Mouse (Mus musculus) CH12.LX (cell line): ENCODE data around the gene Cd163. TPM values are rescaled to one million over a fixed set of nuclear protein-coding genes. Genes with fewer than 3 reads are reported as not detected.
A peak's percentile ranks its signal among the peaks of the same experiment; 100 is the strongest.

ENCODE experiments used
- DNase-seq: peaks from one replicate; pipeline ENCODE4 v3.0.0-alpha.2; 2013; ENCODE audit errors: extremely low read depth
- H3K27ac ChIP-seq: 2 replicates; pipeline ENCODE4 v1.5.1; 2012; ENCODE audit warnings: low read depth, mild to moderate bottlenecking, control low read depth, moderate library complexity; ENCODE audit not compliant: insufficient read depth
- H3K27me3 ChIP-seq: replicated peaks from 2 replicates; pipeline ENCODE3; 2012; ENCODE audit warnings: inconsistent platforms
- H3K36me3 ChIP-seq, 2 experiments: replicated peaks in 1 of 2; 2 replicates each; pipeline versions ENCODE3 to v1.6.1; 2012; ENCODE audit warnings: inconsistent platforms in 1 of 2, low read length in 1 of 2, mild to moderate bottlenecking in 1 of 2, mixed read lengths in 1 of 2, moderate library complexity in 1 of 2; ENCODE audit not compliant: control insufficient read depth in 1 of 2, insufficient read depth in 1 of 2
- H3K4me1 ChIP-seq, 2 experiments: 2 replicates each; pipeline ENCODE4 v1.6.1; 2012; ENCODE audit warnings: inconsistent platforms in 1 of 2, moderate library complexity in 1 of 2; ENCODE audit not compliant: insufficient read depth in 2 of 2, control insufficient read depth in 1 of 2
- H3K4me2 ChIP-seq: 2 replicates; pipeline ENCODE4 v1.6.1; 2012; ENCODE audit warnings: low read depth, mild to moderate bottlenecking, control low read depth; ENCODE audit not compliant: poor library complexity, insufficient read depth, severe bottlenecking
- H3K4me3 ChIP-seq, 3 experiments: fragments of 150-350 bp in 1 of 3; sonication (generic) in 1 of 3; replicated peaks in 1 of 3; 2 replicates each; pipeline versions ENCODE3 to v1.5.1; 2011 to 2012; ENCODE audit warnings: low read depth in 2 of 3, low read length in 2 of 3, mild to moderate bottlenecking in 2 of 3, moderate library complexity in 2 of 3, control low read depth in 1 of 3, improper control_type of control experiment in 1 of 3, inconsistent platforms in 1 of 3, mixed read lengths in 1 of 3; ENCODE audit not compliant: poor library complexity in 1 of 3
- H3K79me2 ChIP-seq: replicated peaks from 2 replicates; pipeline ENCODE4 v1.6.1; 2012; ENCODE audit warnings: mild to moderate bottlenecking, moderate library complexity; ENCODE audit not compliant: control insufficient read depth, poor library complexity, insufficient read depth, severe bottlenecking; ENCODE audit errors: extremely low read depth
- H3K9ac ChIP-seq: 2 replicates; pipeline ENCODE4 v1.6.1; 2012; ENCODE audit warnings: low read depth, mild to moderate bottlenecking, control low read depth, moderate library complexity; ENCODE audit not compliant: insufficient read depth
- H3K9me3 ChIP-seq: replicated peaks from 2 replicates; pipeline ENCODE3; 2012; ENCODE audit warnings: low read length, inconsistent platforms, mixed read lengths
- CHD1 ChIP-seq: IDR thresholded peaks from 2 replicates; pipeline ENCODE4 v1.6.1; 2012; ENCODE audit warnings: low read depth, low read length, improper control_type of control experiment, inconsistent platforms
- CTCF ChIP-seq, 2 experiments: IDR thresholded peaks in 1 of 2; conservative IDR thresholded peaks in 1 of 2; 2 replicates each; pipeline ENCODE4 v1.5.1; 2011 to 2012; ENCODE audit warnings: low read depth in 2 of 2, low read length in 2 of 2, improper control_type of control experiment in 1 of 2, inconsistent platforms in 1 of 2, mild to moderate bottlenecking in 1 of 2, moderate library complexity in 1 of 2
- ELF1 ChIP-seq: IDR thresholded peaks from 2 replicates; pipeline ENCODE4 v1.6.1; 2014; ENCODE audit warnings: low read depth, mild to moderate bottlenecking, inconsistent platforms, low read length, improper control_type of control experiment
- IRF4 ChIP-seq: IDR thresholded peaks from 2 replicates; pipeline ENCODE4 v1.6.1; 2014; ENCODE audit warnings: low read depth, mild to moderate bottlenecking, inconsistent platforms, low read length, improper control_type of control experiment
- JUND ChIP-seq: conservative IDR thresholded peaks from 2 replicates; pipeline ENCODE4 v1.6.1; 2011; ENCODE audit warnings: low read depth, low read length, improper control_type of control experiment
- KAT2A ChIP-seq: IDR thresholded peaks from 2 replicates; pipeline ENCODE4 v1.6.1; 2012; ENCODE audit warnings: low read length, improper control_type of control experiment, inconsistent platforms; ENCODE audit not compliant: insufficient replicate concordance
- MAFK ChIP-seq: IDR thresholded peaks from 2 replicates; pipeline ENCODE4 v1.6.1; 2011; ENCODE audit warnings: low read length, improper control_type of control experiment; ENCODE audit not compliant: insufficient replicate concordance
- MAZ ChIP-seq: IDR thresholded peaks from 2 replicates; pipeline ENCODE4 v1.6.1; 2012; ENCODE audit warnings: low read depth, mild to moderate bottlenecking, inconsistent platforms, low read length, improper control_type of control experiment, moderate library complexity
- MXI1 ChIP-seq: IDR thresholded peaks from 2 replicates; pipeline ENCODE4 v1.6.1; 2011; ENCODE audit warnings: mild to moderate bottlenecking, low read depth, low read length, improper control_type of control experiment
- MYC ChIP-seq: IDR thresholded peaks from 2 replicates; pipeline ENCODE4 v1.6.1; 2011; ENCODE audit warnings: low read depth, mild to moderate bottlenecking, improper control_type of control experiment, low read length
- NRF1 ChIP-seq: IDR thresholded peaks from 2 replicates; pipeline ENCODE4 v1.6.1; 2014; ENCODE audit warnings: low read depth, mild to moderate bottlenecking, inconsistent platforms, low read length, improper control_type of control experiment, moderate library complexity
- RAD21 ChIP-seq: IDR thresholded peaks from 2 replicates; pipeline ENCODE4 v1.6.1; 2011; ENCODE audit warnings: low read depth, mild to moderate bottlenecking, low read length, improper control_type of control experiment, moderate library complexity
- RCOR1 ChIP-seq: conservative IDR thresholded peaks from 2 replicates; pipeline ENCODE4 v1.6.1; 2012; ENCODE audit warnings: low read depth, mild to moderate bottlenecking, inconsistent platforms, low read length, improper control_type of control experiment
- SMC3 ChIP-seq: IDR thresholded peaks from 2 replicates; pipeline ENCODE4 v1.6.1; 2011; ENCODE audit warnings: low read depth, low read length, improper control_type of control experiment
- USF2 ChIP-seq: conservative IDR thresholded peaks from 2 replicates; pipeline ENCODE4 v1.6.1; 2011; ENCODE audit warnings: low read depth, low read length, improper control_type of control experiment
- ZC3H11A ChIP-seq: IDR thresholded peaks from 2 replicates; pipeline ENCODE4 v1.6.1; 2012; ENCODE audit warnings: low read depth, mild to moderate bottlenecking, inconsistent platforms, low read length, improper control_type of control experiment
- dilution Hi-C: fragments of 300-500 bp; cut with MboI; formaldehyde crosslinking; loops from 2 replicates; pipeline ENCODE4 v1.14.3; 2020; ENCODE audit warnings: low sequenced_read_pairs; ENCODE audit not compliant: extremely low pct_unique_long_range_greater_than_20kb, extremely low pct_ligation_motif_present
- in situ Hi-C: fragments of 300-500 bp; cut with MboI; formaldehyde crosslinking; loops from 3 replicates; pipeline ENCODE4 v1.14.3; 2019; ENCODE audit warnings: low sequenced_read_pairs, low pct_ligation_motif_present, low pct_unique_long_range_greater_than_20kb, mixed read lengths
- polyA plus RNA-seq: library from polyadenylated mRNA; unstranded; fragments of >175 nt; gene quantifications from 2 replicates; pipeline ENCODE4 v1.2.1, GENCODE M21; 2012; ENCODE audit warnings: low read depth; ENCODE audit not compliant: insufficient read length
- total RNA-seq, 2 experiments: library from RNA; depleted of rRNA; stranded (reverse); fragments of 300-350 nt in 1 of 2; fragments of >200 nt in 1 of 2; gene quantifications; 2 replicates each; pipeline ENCODE4 v1.2.3; 2012 to 2014

Cd163 gene
- total and polyA plus RNA-seq, 3 experiments = not detected

- dilution Hi-C loops (no loop called here), in situ Hi-C loops (loop anchor here (25.0 kb wide), 1 partner anchor 423 kb away; no protein-coding TSS in a partner anchor)
- H3K4me2 ChIP-seq = peak overlapping the region; percentile 16; the same call in 1 of the 2 replicates
Observed at GRCm38 (mm10) chr6:124360549-124360948, 56.1 kb downstream of the Cd163 start.

GRCm38 (mm10) chr6:124364328-124364727 is 59.9 kb downstream of the Cd163 start:
- Histone ChIP-seq H3K79me2 (no peaks in the 10 kb centered on the region), H3K27me3 (peaks cover 77% of the 10 kb centered on the region), H3K4me2 (no peak overlapping the region), H3K36me3 (no peaks in the 10 kb centered on the region), H3K27ac (no peak overlapping the region), H3K4me1 (0 out of 4 replicates have a peak, but pooled peaks cover 0 to 2% of the 10 kb centered on the region in 2 experiments), H3K4me3 (no peak overlapping the region), H3K9me3 (no peaks in the 10 kb centered on the region), H3K9ac (no peak overlapping the region)
- in situ Hi-C loops (loop anchor here (25.0 kb wide), 1 partner anchor 427 kb away; no protein-coding TSS in a partner anchor), dilution Hi-C loops (no loop called here)
- peak; percentile 19 for TF ChIP-seq RAD21
- TF ChIP-seq NRF1 = no peak
- TF ChIP-seq CTCF (conservative IDR thresholded peaks at IDR 0.05 in 1 of 2, IDR thresholded peaks at IDR 0.05 in 1 of 2; ENCODE audit: low read depth in 2 of 2, low read length in 2 of 2) = peak in 1 of 2 experiments; percentile 44; a peak in 2 of 4 replicates
- DNase-seq = no peak

More at GRCm38 (mm10) chr6:124360549-124360948, 56.1 kb downstream of the Cd163 start:
- DNase-seq = no peak
- TF ChIP-seq ZC3H11A (no peak), MAFK (no peak), JUND (no peak), USF2 (no peak), KAT2A (no peak), ELF1 (no peak), CHD1 (no peak), MXI1 (no peak), SMC3 (no peak), MAZ (no peak), MYC (no peak), IRF4 (no peak), RCOR1 (no peak)
- Histone ChIP-seq H3K4me3 (no peak overlapping the region), H3K79me2 (no peaks in the 10 kb centered on the region), H3K27ac (no peak overlapping the region), H3K27me3 (peaks cover 80% of the 10 kb centered on the region), H3K36me3 (no peaks in the 10 kb centered on the region), H3K9ac (no peak overlapping the region), H3K4me1 (peaks cover 0 to 2% of the 10 kb centered on the region in 2 experiments; a peak in 1 of 4 replicates), H3K9me3 (no peaks in the 10 kb centered on the region)
